Mouse (Mus musculus): ENCODE results near the gene Ccdc152. TPM values are rescaled to one million over a fixed set of nuclear protein-coding genes. Genes with fewer than 3 reads are reported as not detected.
"Not testable (repeated sequence)": the region's sequence is repeated elsewhere in the genome, so short reads cannot be mapped to it uniquely, and the experiment has no call there.

Ccdc152 gene
- total RNA-seq, 4 experiments from 2014 or later = not detected

- no peak for DNase-seq
Observed at GRCm38 (mm10) chr15:3277391-3277790, 25.9 kb downstream of the Ccdc152 start.

- DNase-seq = no peak
Observed at GRCm38 (mm10) chr15:3273191-3273590, 30.1 kb downstream of the Ccdc152 start.

GRCm38 (mm10) chr15:3271216-3271615 is 32.1 kb downstream of the Ccdc152 start:
- no peak for DNase-seq

GRCm38 (mm10) chr15:3270646-3271077 is 32.7 kb downstream of the Ccdc152 start:
- peak; percentile 76 for DNase-seq

- no peak for DNase-seq
Observed at GRCm38 (mm10) chr15:3269996-3270645, 33.2 kb downstream of the Ccdc152 start.

GRCm38 (mm10) chr15:3269496-3269895 is 33.8 kb downstream of the Ccdc152 start:
- DNase-seq = no peak

GRCm38 (mm10) chr15:3268247-3268646 is 35.1 kb downstream of the Ccdc152 start, which contains the start of gene Selenop:
TSS of gene Selenop (plus strand) at chr15:3268547.
- no peak for DNase-seq

- DNase-seq = no peak
Observed at GRCm38 (mm10) chr15:3264828-3265227, 38.5 kb downstream of the Ccdc152 start.

GRCm38 (mm10) chr15:3264293-3264692 is 39.0 kb downstream of the Ccdc152 start:
- DNase-seq = no peak

- DNase-seq = no peak
Observed at GRCm38 (mm10) chr15:3262883-3263282, 40.4 kb downstream of the Ccdc152 start.

GRCm38 (mm10) chr15:3260309-3260708 is 43.0 kb downstream of the Ccdc152 start:
- DNase-seq = no peak

GRCm38 (mm10) chr15:3259025-3259424 is 44.3 kb downstream of the Ccdc152 start:
- no peak for DNase-seq

GRCm38 (mm10) chr15:3251718-3252067 is 51.6 kb downstream of the Ccdc152 start:
- no peak for DNase-seq

- DNase-seq = no peak
Observed at GRCm38 (mm10) chr15:3251031-3251717, 52.2 kb downstream of the Ccdc152 start.

- no peak for DNase-seq
Observed at GRCm38 (mm10) chr15:3250620-3251019, 52.7 kb downstream of the Ccdc152 start.

GRCm38 (mm10) chr15:3245036-3245435 is 58.3 kb downstream of the Ccdc152 start:
- not testable (repeated sequence) for DNase-seq

- no peak for DNase-seq
Observed at GRCm38 (mm10) chr15:3237963-3238362, 65.4 kb downstream of the Ccdc152 start.

GRCm38 (mm10) chr15:3236338-3236737 is 67.0 kb downstream of the Ccdc152 start:
- no peak for DNase-seq

- no peak for DNase-seq
Observed at GRCm38 (mm10) chr15:3233837-3234551, 69.3 kb downstream of the Ccdc152 start.

- peak; percentile 28 for DNase-seq
Observed at GRCm38 (mm10) chr15:3232168-3232835, 71.0 kb downstream of the Ccdc152 start.

GRCm38 (mm10) chr15:3231004-3231403 is 72.3 kb downstream of the Ccdc152 start:
- no peak for DNase-seq

Measured in adrenal gland, adult 8-10 months (tissue).